In the genomic region with DNA sequence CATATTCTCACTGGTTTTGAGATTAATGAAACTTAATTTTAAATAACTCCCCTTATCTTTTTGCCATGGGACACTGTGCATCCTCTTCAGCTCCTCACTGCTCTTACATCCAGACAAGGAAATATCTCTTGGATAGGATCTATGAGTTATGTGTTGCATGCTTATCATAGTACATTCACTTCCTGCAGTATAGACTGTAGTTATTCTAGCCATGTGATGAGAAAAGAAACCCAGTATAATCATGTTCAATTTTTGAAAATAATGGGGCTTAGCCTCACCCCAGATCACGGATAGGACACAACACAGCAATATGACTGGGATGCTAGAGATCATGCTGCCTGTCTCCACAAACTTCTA, we compare ENCODE assay signal across 26 mouse cellular contexts.
"Had no signal": no experiment of that assay in that cellular context is flagged by ENCODE, and none has a peak within 500 bp of the region (broad histone marks: within the 10 kb centered on the region; RNA-seq: fewer than 3 reads in every experiment).

No protein-coding gene starts in this region.

- ATAC-seq: hindbrain, postnatal 0 days; intestine, embryonic 16.5 days; liver, embryonic 12.5 days had no signal

- H3K4me2 ChIP-seq: heart, embryonic 11.5 days; heart, embryonic 13.5 days; heart, embryonic 15.5 days; hindbrain, embryonic 13.5 days; hindbrain, embryonic 15.5 days; kidney, embryonic 15.5 days; limb, embryonic 13.5 days; limb, embryonic 15.5 days; liver, embryonic 12.5 days had no signal

- H3K9ac ChIP-seq: heart, embryonic 13.5 days; heart, embryonic 15.5 days; hindbrain, embryonic 13.5 days; hindbrain, embryonic 15.5 days; kidney, embryonic 15.5 days; limb, embryonic 13.5 days; limb, embryonic 15.5 days; liver, embryonic 12.5 days; liver, embryonic 14.5 days had no signal

- H3K9me3 ChIP-seq: heart, embryonic 13.5 days; heart, embryonic 15.5 days; hindbrain, embryonic 13.5 days; hindbrain, embryonic 15.5 days; kidney, embryonic 15.5 days; limb, embryonic 13.5 days; limb, embryonic 15.5 days; liver, embryonic 12.5 days had no signal

- H3K36me3 ChIP-seq: heart, embryonic 13.5 days; heart, embryonic 15.5 days; hindbrain, embryonic 13.5 days; hindbrain, embryonic 15.5 days; kidney, embryonic 15.5 days; limb, embryonic 13.5 days; limb, embryonic 15.5 days; liver, embryonic 12.5 days had no signal

- H3K4me3 ChIP-seq: heart, adult 2 months; heart, embryonic 13.5 days; heart, embryonic 15.5 days; hindbrain, embryonic 13.5 days; hindbrain, embryonic 15.5 days; kidney, embryonic 15.5 days; limb, embryonic 13.5 days; limb, embryonic 15.5 days; liver, embryonic 12.5 days had no signal

- DNase-seq: gastrocnemius, postnatal 14 days; gastrocnemius, postnatal 36 days; heart, adult 11 months; heart, adult 2 months; heart, postnatal 14 days; heart, postnatal 36 days; kidney, adult 11 months; kidney, adult 2 months; kidney, adult 9 months; kidney, postnatal 14 days; kidney, postnatal 36 days; layer of hippocampus, postnatal 36 days; left cerebral cortex, postnatal 4 days had no signal

- H3K27ac ChIP-seq: heart, adult 2 months; heart, embryonic 13.5 days; heart, embryonic 15.5 days; hindbrain, embryonic 13.5 days; hindbrain, embryonic 15.5 days; hindbrain, postnatal 0 days; kidney, embryonic 15.5 days; kidney, postnatal 0 days; limb, embryonic 13.5 days; limb, embryonic 15.5 days; liver, embryonic 12.5 days; liver, embryonic 14.5 days had no signal

- H3K4me1 ChIP-seq: heart, embryonic 13.5 days; heart, embryonic 15.5 days; hindbrain, embryonic 13.5 days; hindbrain, embryonic 15.5 days; kidney, embryonic 15.5 days; limb, embryonic 15.5 days; liver, embryonic 12.5 days had no signal

- H3K27me3 ChIP-seq: heart, embryonic 13.5 days; heart, embryonic 15.5 days; hindbrain, embryonic 13.5 days; hindbrain, embryonic 15.5 days; kidney, embryonic 15.5 days; limb, embryonic 13.5 days; limb, embryonic 15.5 days; liver, embryonic 12.5 days had no signal
